Mouse (Mus musculus): ENCODE data around the gene Hmox2.

Gene Hmox2

GRCm38 (mm10) chr16:4717866-4718265, 8.3 kb upstream of the Hmox2 start:
- peaks cover 41% of the 10 kb centered on the region for H3K36me3 ChIP-seq (ENCODE audit: insufficient read depth, low read length)
- peaks cover 16% of the 10 kb centered on the region for H3K4me1 ChIP-seq (replicated peaks; ENCODE audit: low read depth, low read length)
- TF ChIP-seq CTCF (conservative IDR thresholded peaks at IDR 0.05; ENCODE audit: low read length): no peak
- no peak for TF ChIP-seq POU5F1 (IDR thresholded peaks at IDR 0.05; ENCODE audit: borderline replicate concordance, low read length)
- TF ChIP-seq NANOG (IDR thresholded peaks at IDR 0.05; ENCODE audit: borderline replicate concordance, low read length): no peak
- peaks cover 1% of the 10 kb centered on the region; the same call in 1 of the 2 replicates for H3K27me3 ChIP-seq (ENCODE audit: insufficient read depth, low read length)
- no peaks in the 10 kb centered on the region for H3K9me3 ChIP-seq (ENCODE audit: low read length)
- H3K4me3 ChIP-seq (replicated peaks; ENCODE audit: low read length): peak overlapping the region; percentile 85

GRCm38 (mm10) chr16:4718753-4719518, 7.2 kb upstream of the Hmox2 start, which contains the start of gene Nmral1:
Gene Nmral1, minus strand, starts transcription at chr16:4719356.
- Histone ChIP-seq H3K4me3 (replicated peaks; ENCODE audit: low read length) (peak within 1 kb of the TSS; percentile 85), H3K4me1 (replicated peaks; ENCODE audit: low read depth, low read length) (peaks cover 16% of the 10 kb centered on the region), H3K36me3 (ENCODE audit: insufficient read depth, low read length) (peaks cover 30% of the 10 kb centered on the region), H3K9me3 (ENCODE audit: low read length) (no peaks in the 10 kb centered on the region), H3K27me3 (ENCODE audit: insufficient read depth, low read length) (peaks cover 10% of the 10 kb centered on the region; the same call in 1 of the 2 replicates)
- TF ChIP-seq POU5F1 (IDR thresholded peaks at IDR 0.05; ENCODE audit: borderline replicate concordance, low read length) (no peak), CTCF (conservative IDR thresholded peaks at IDR 0.05; ENCODE audit: low read length) (no peak), NANOG (IDR thresholded peaks at IDR 0.05; ENCODE audit: borderline replicate concordance, low read length) (no peak)

GRCm38 (mm10) chr16:4722128-4722914, 3.8 kb upstream of the Hmox2 start:
- no peaks in the 10 kb centered on the region for H3K36me3 ChIP-seq (ENCODE audit: insufficient read depth, low read length)
- H3K27me3 ChIP-seq (ENCODE audit: insufficient read depth, low read length): peaks cover 22% of the 10 kb centered on the region
- no peak for TF ChIP-seq CTCF (conservative IDR thresholded peaks at IDR 0.05; ENCODE audit: low read length)
- TF ChIP-seq POU5F1 (IDR thresholded peaks at IDR 0.05; ENCODE audit: borderline replicate concordance, low read length): no peak
- TF ChIP-seq NANOG (IDR thresholded peaks at IDR 0.05; ENCODE audit: borderline replicate concordance, low read length): no peak
- no peak overlapping the region for H3K4me3 ChIP-seq (replicated peaks; ENCODE audit: low read length)
- peaks cover 31% of the 10 kb centered on the region for H3K4me1 ChIP-seq (replicated peaks; ENCODE audit: low read depth, low read length)
- H3K9me3 ChIP-seq (ENCODE audit: low read length): no peaks in the 10 kb centered on the region

- TF ChIP-seq POU5F1 (IDR thresholded peaks at IDR 0.05; ENCODE audit: borderline replicate concordance, low read length): no peak
- no peak for TF ChIP-seq NANOG (IDR thresholded peaks at IDR 0.05; ENCODE audit: borderline replicate concordance, low read length)
- TF ChIP-seq CTCF (conservative IDR thresholded peaks at IDR 0.05; ENCODE audit: low read length): no peak
- Histone ChIP-seq H3K36me3 (ENCODE audit: insufficient read depth, low read length) (no peaks in the 10 kb centered on the region), H3K27me3 (ENCODE audit: insufficient read depth, low read length) (peaks cover 22% of the 10 kb centered on the region), H3K9me3 (ENCODE audit: low read length) (no peaks in the 10 kb centered on the region), H3K4me3 (replicated peaks; ENCODE audit: low read length) (no peak overlapping the region), H3K4me1 (replicated peaks; ENCODE audit: low read depth, low read length) (peaks cover 27% of the 10 kb centered on the region)
Observed at GRCm38 (mm10) chr16:4722915-4723209, 3.3 kb upstream of the Hmox2 start.

- no peak overlapping the region for H3K4me3 ChIP-seq (replicated peaks; ENCODE audit: low read length)
Observed at GRCm38 (mm10) chr16:4725266-4725665, 895 bp upstream of the Hmox2 start.

GRCm38 (mm10) chr16:4726528-4727128, 467 bp downstream of the Hmox2 start:
- peaks cover 16% of the 10 kb centered on the region for H3K4me1 ChIP-seq (replicated peaks; ENCODE audit: low read depth, low read length)
- no peaks in the 10 kb centered on the region for H3K36me3 ChIP-seq (ENCODE audit: insufficient read depth, low read length)

More at GRCm38 (mm10) chr16:4725266-4725665, 895 bp upstream of the Hmox2 start:
- Histone ChIP-seq H3K36me3 (ENCODE audit: insufficient read depth, low read length) (no peaks in the 10 kb centered on the region), H3K27me3 (ENCODE audit: insufficient read depth, low read length) (peaks cover 22% of the 10 kb centered on the region), H3K9me3 (ENCODE audit: low read length) (no peaks in the 10 kb centered on the region), H3K4me1 (replicated peaks; ENCODE audit: low read depth, low read length) (peaks cover 14% of the 10 kb centered on the region)
- no peak for TF ChIP-seq POU5F1 (IDR thresholded peaks at IDR 0.05; ENCODE audit: borderline replicate concordance, low read length)
- no peak for TF ChIP-seq CTCF (conservative IDR thresholded peaks at IDR 0.05; ENCODE audit: low read length)
- no peak for TF ChIP-seq NANOG (IDR thresholded peaks at IDR 0.05; ENCODE audit: borderline replicate concordance, low read length)

GRCm38 (mm10) chr16:4727526-4727925, 1.4 kb downstream of the Hmox2 start:
- peaks cover 18% of the 10 kb centered on the region for H3K4me1 ChIP-seq (replicated peaks; ENCODE audit: low read depth, low read length)
- TF ChIP-seq POU5F1 (IDR thresholded peaks at IDR 0.05; ENCODE audit: borderline replicate concordance, low read length) (no peak), NANOG (IDR thresholded peaks at IDR 0.05; ENCODE audit: borderline replicate concordance, low read length) (no peak), CTCF (conservative IDR thresholded peaks at IDR 0.05; ENCODE audit: low read length) (no peak)
- H3K9me3 ChIP-seq (ENCODE audit: low read length): no peaks in the 10 kb centered on the region
- H3K36me3 ChIP-seq (ENCODE audit: insufficient read depth, low read length): no peaks in the 10 kb centered on the region
- H3K4me3 ChIP-seq (replicated peaks; ENCODE audit: low read length): peak overlapping the region; percentile 95; the same call in 1 of the 2 replicates
- peaks cover 22% of the 10 kb centered on the region for H3K27me3 ChIP-seq (ENCODE audit: insufficient read depth, low read length)

More at GRCm38 (mm10) chr16:4726528-4727128, 467 bp downstream of the Hmox2 start:
- H3K4me3 ChIP-seq (replicated peaks; ENCODE audit: low read length): peak overlapping the region; percentile 95
- TF ChIP-seq POU5F1 (IDR thresholded peaks at IDR 0.05; ENCODE audit: borderline replicate concordance, low read length) (no peak), CTCF (conservative IDR thresholded peaks at IDR 0.05; ENCODE audit: low read length) (no peak), NANOG (IDR thresholded peaks at IDR 0.05; ENCODE audit: borderline replicate concordance, low read length) (no peak)
- H3K27me3 ChIP-seq (ENCODE audit: insufficient read depth, low read length): peaks cover 22% of the 10 kb centered on the region
- no peaks in the 10 kb centered on the region for H3K9me3 ChIP-seq (ENCODE audit: low read length)

GRCm38 (mm10) chr16:4727963-4728362, 1.8 kb downstream of the Hmox2 start:
- Histone ChIP-seq H3K36me3 (ENCODE audit: insufficient read depth, low read length) (no peaks in the 10 kb centered on the region), H3K4me1 (replicated peaks; ENCODE audit: low read depth, low read length) (peaks cover 18% of the 10 kb centered on the region), H3K27me3 (ENCODE audit: insufficient read depth, low read length) (peaks cover 19% of the 10 kb centered on the region), H3K4me3 (replicated peaks; ENCODE audit: low read length) (no peak overlapping the region), H3K9me3 (ENCODE audit: low read length) (no peaks in the 10 kb centered on the region)
- no peak for TF ChIP-seq CTCF (conservative IDR thresholded peaks at IDR 0.05; ENCODE audit: low read length)
- no peak for TF ChIP-seq NANOG (IDR thresholded peaks at IDR 0.05; ENCODE audit: borderline replicate concordance, low read length)
- TF ChIP-seq POU5F1 (IDR thresholded peaks at IDR 0.05; ENCODE audit: borderline replicate concordance, low read length): no peak
